Mouse (Mus musculus) embryonic fibroblast, embryonic 13.5 days (primary cell): ENCODE data around the gene Etfa.

Experiments
- CTCF ChIP-seq: IDR thresholded peaks from 2 replicates; pipeline ENCODE4 v1.5.1; 2011; ENCODE audit warnings: mild to moderate bottlenecking, control low read depth, low read length, moderate library complexity, borderline replicate concordance; ENCODE audit not compliant: insufficient read depth
- POLR2A ChIP-seq: IDR thresholded peaks from 2 replicates; pipeline ENCODE4 v1.6.1; 2011; ENCODE audit warnings: low read depth, mild to moderate bottlenecking, control low read depth, low read length, moderate library complexity

GRCm38 (mm10) chr9:55438433-55438832 is 73.6 kb downstream of the Etfa start:
- no peak for TF ChIP-seq CTCF
- no peak for TF ChIP-seq POLR2A
